Comparison of ENCODE assay signal across 20 mouse cellular contexts in genomic region chr11:51822736-51823135, GRCm38 (mm10). TPM values are rescaled to one million over a fixed set of nuclear protein-coding genes. Genes with fewer than 3 reads are reported as not detected.
A peak's percentile ranks its signal among the peaks of the same experiment; 100 is the strongest.
DNase-seq lines count a peak whose midpoint lies in the region; ATAC-seq lines count a peak whose summit lies in the region.
"Had no signal": no experiment of that assay in that cellular context is flagged by ENCODE, and none has a peak within 500 bp of the region (broad histone marks: within the 10 kb centered on the region; RNA-seq: fewer than 3 reads in every experiment).

No protein-coding gene starts in this region.

- no peak for DNase-seq in heart, postnatal 4 days
- peak; percentile 85 for DNase-seq in midbrain, embryonic 11.5 days (ENCODE audit: low spot score, missing footprints)
- no peak for DNase-seq in midbrain, embryonic 14.5 days
- no peak for DNase-seq in gastrocnemius, adult 8-10 months (ENCODE audit: low spot score in 2 of 2)
- DNase-seq: adrenal gland, postnatal 10 days; cerebellum, adult 18-20 months; cerebellum, postnatal 36 days; gastrocnemius, postnatal 14 days; kidney, adult 2 months; kidney, postnatal 25 days; layer of hippocampus, adult 9-11 months; retina, postnatal 1 day; right cerebral cortex, postnatal 4 days; thymus, postnatal 36 days had no signal

- H3K9ac ChIP-seq in heart, embryonic 12.5 days = 0 out of 2 replicates have a peak overlapping the region, but pooled peaks have one; percentile 11
- no peak overlapping the region for H3K9ac ChIP-seq in midbrain, embryonic 11.5 days (ENCODE audit: low read length)
- no peak overlapping the region for H3K9ac ChIP-seq in midbrain, embryonic 14.5 days (replicated peaks; ENCODE audit: low read length)
- H3K9ac ChIP-seq: limb, embryonic 13.5 days had no signal

- H3K27me3 ChIP-seq in heart, embryonic 12.5 days (replicated peaks) = no peaks in the 10 kb centered on the region
- no peaks in the 10 kb centered on the region for H3K27me3 ChIP-seq in midbrain, embryonic 11.5 days (ENCODE audit: control insufficient read depth, insufficient read depth, low read length)
- no peaks in the 10 kb centered on the region for H3K27me3 ChIP-seq in midbrain, embryonic 14.5 days (ENCODE audit: control insufficient read depth, insufficient read depth, low read length)
- H3K27me3 ChIP-seq: limb, embryonic 13.5 days had no signal

- peaks cover 5% of the 10 kb centered on the region; the same call in 1 of the 2 replicates for H3K4me1 ChIP-seq in heart, embryonic 12.5 days (replicated peaks)
- peaks cover 9% of the 10 kb centered on the region; the same call in 1 of the 2 replicates for H3K4me1 ChIP-seq in midbrain, embryonic 11.5 days (ENCODE audit: control insufficient read depth, insufficient read depth, low read length)
- H3K4me1 ChIP-seq in midbrain, embryonic 14.5 days (ENCODE audit: control insufficient read depth, insufficient read depth, low read length) = peaks cover 5% of the 10 kb centered on the region; the same call in 1 of the 2 replicates
- H3K4me1 ChIP-seq: limb, embryonic 13.5 days had no signal

- no peak overlapping the region for H3K4me3 ChIP-seq in heart, embryonic 12.5 days
- no peak overlapping the region for H3K4me3 ChIP-seq in midbrain, embryonic 11.5 days (ENCODE audit: low read depth, low read length)
- no peak overlapping the region for H3K4me3 ChIP-seq in midbrain, embryonic 14.5 days (replicated peaks; ENCODE audit: low read depth, low read length)
- H3K4me3 ChIP-seq: limb, embryonic 13.5 days had no signal

- WGBS in heart, embryonic 12.5 days = 26% methylated on average over 4 of the region's 4 CpGs
- WGBS in midbrain, embryonic 11.5 days = 18% methylated on average over 4 of the region's 4 CpGs
- 26% methylated on average over 4 of the region's 4 CpGs for WGBS in midbrain, embryonic 14.5 days

- H3K4me2 ChIP-seq in heart, embryonic 12.5 days = no peak overlapping the region
- H3K4me2 ChIP-seq in midbrain, embryonic 11.5 days = no peak overlapping the region
- H3K4me2 ChIP-seq in midbrain, embryonic 14.5 days (ENCODE audit: low read length) = no peak overlapping the region
- H3K4me2 ChIP-seq: heart, embryonic 11.5 days; limb, embryonic 13.5 days had no signal

- no peak for ATAC-seq in heart, embryonic 12.5 days (ENCODE audit: insufficient number of reproducible peaks, low FRiP score)
- no peak for ATAC-seq in midbrain, embryonic 11.5 days (ENCODE audit: low FRiP score)
- ATAC-seq in midbrain, embryonic 14.5 days (ENCODE audit: low FRiP score, low TSS enrichment) = no peak
- peak; percentile 41 for ATAC-seq in erythroblast, adult 5-6 weeks (replicated peaks; ENCODE audit: low FRiP score, poor library complexity, severe bottlenecking)
- no peak for ATAC-seq in cerebellum, adult (ENCODE audit: insufficient number of reproducible peaks, low FRiP score, low TSS enrichment)

- H3K9me3 ChIP-seq in heart, embryonic 12.5 days (replicated peaks) = no peaks in the 10 kb centered on the region
- no peaks in the 10 kb centered on the region for H3K9me3 ChIP-seq in midbrain, embryonic 11.5 days (ENCODE audit: control insufficient read depth, low read length)
- H3K9me3 ChIP-seq in midbrain, embryonic 14.5 days (ENCODE audit: control insufficient read depth, low read length) = no peaks in the 10 kb centered on the region
- H3K9me3 ChIP-seq: G1E; limb, embryonic 13.5 days had no signal

- no peak overlapping the region for H3K27ac ChIP-seq in heart, embryonic 12.5 days (ENCODE audit: poor library complexity, severe bottlenecking)
- no peak overlapping the region for H3K27ac ChIP-seq in midbrain, embryonic 11.5 days (ENCODE audit: low read depth, low read length)
- H3K27ac ChIP-seq in midbrain, embryonic 14.5 days (replicated peaks; ENCODE audit: low read depth, low read length) = no peak overlapping the region
- H3K27ac ChIP-seq: limb, embryonic 13.5 days had no signal

- H3K36me3 ChIP-seq in heart, embryonic 12.5 days = no peaks in the 10 kb centered on the region
- H3K36me3 ChIP-seq in midbrain, embryonic 11.5 days (ENCODE audit: control insufficient read depth, insufficient read depth, low read length) = no peaks in the 10 kb centered on the region
- no peaks in the 10 kb centered on the region for H3K36me3 ChIP-seq in midbrain, embryonic 14.5 days (ENCODE audit: control insufficient read depth, insufficient read depth, low read length)

RNA-seq across cellular contexts. Expression of gene Jade2, which starts 34.7 kb away (rescaled TPM):
- polyA plus RNA-seq in heart, embryonic 12.5 days (2016; fragmentation: Nextera tagmentation; extraction: Ambion mirVana) = 0.57 and 0.81 TPM in 2 replicates
- total RNA-seq in heart, postnatal 4 days (2021) = 1 to 10 TPM; 2.7 to 3.0 TPM
- polyA plus RNA-seq in midbrain, embryonic 11.5 days (2014; fragmentation: Nextera tagmentation; extraction: Ambion mirVana) = 0.20 and 0.22 TPM in 2 replicates
- 0.28 and 0.30 TPM in 2 replicates for polyA plus RNA-seq in midbrain, embryonic 14.5 days (2014; fragmentation: Nextera tagmentation; extraction: Ambion mirVana)
- total RNA-seq in erythroblast, adult 5-6 weeks (2015; ENCODE audit: low replicate concordance) = 1.7 and 3.8 TPM in 2 replicates
- 2.4 and 2.6 TPM in 2 replicates for total RNA-seq in erythroblast, adult 5-6 weeks (2017; ENCODE audit: low replicate concordance)
- total RNA-seq in gastrocnemius, adult 8-10 months (2022) = 10 to 100 TPM in 1 of 4 experiments, 1 to 10 TPM in 3; 4.4 to 10.0 (median 9.1) TPM

RNA-seq across cellular contexts. Expression of gene Sar1b, which starts 59.2 kb away (rescaled TPM):
- 123 and 127 TPM in 2 replicates for polyA plus RNA-seq in heart, embryonic 12.5 days (2016; fragmentation: Nextera tagmentation; extraction: Ambion mirVana)
- 10 to 100 TPM; 93.6 to 95.8 TPM for total RNA-seq in heart, postnatal 4 days (2021)
- 128 and 141 TPM in 2 replicates for polyA plus RNA-seq in midbrain, embryonic 11.5 days (2014; fragmentation: Nextera tagmentation; extraction: Ambion mirVana)
- 188 and 211 TPM in 2 replicates for polyA plus RNA-seq in midbrain, embryonic 14.5 days (2014; fragmentation: Nextera tagmentation; extraction: Ambion mirVana)
- total RNA-seq in erythroblast, adult 5-6 weeks (2015; ENCODE audit: low replicate concordance) = 46.6 and 58.4 TPM in 2 replicates
- total RNA-seq in erythroblast, adult 5-6 weeks (2017; ENCODE audit: low replicate concordance) = 10.6 and 21.3 TPM in 2 replicates
- total RNA-seq in gastrocnemius, adult 8-10 months (2022) = 100 to 1,000 TPM; 497 to 597 (median 580) TPM

RNA-seq across cellular contexts. Expression of gene Sec24a, which starts 59.3 kb away (rescaled TPM):
- polyA plus RNA-seq in heart, embryonic 12.5 days (2016; fragmentation: Nextera tagmentation; extraction: Ambion mirVana) = 14.6 and 15.2 TPM in 2 replicates
- 10 to 100 TPM; 23.0 to 23.7 TPM for total RNA-seq in heart, postnatal 4 days (2021)
- 13.0 and 14.5 TPM in 2 replicates for polyA plus RNA-seq in midbrain, embryonic 11.5 days (2014; fragmentation: Nextera tagmentation; extraction: Ambion mirVana)
- 15.0 and 16.9 TPM in 2 replicates for polyA plus RNA-seq in midbrain, embryonic 14.5 days (2014; fragmentation: Nextera tagmentation; extraction: Ambion mirVana)
- 4.2 and 7.3 TPM in 2 replicates for total RNA-seq in erythroblast, adult 5-6 weeks (2015; ENCODE audit: low replicate concordance)
- 2.0 and 2.6 TPM in 2 replicates for total RNA-seq in erythroblast, adult 5-6 weeks (2017; ENCODE audit: low replicate concordance)
- 10 to 100 TPM; 34.7 to 51.4 (median 36.2) TPM for total RNA-seq in gastrocnemius, adult 8-10 months (2022)

Comparison
In these comparisons a context has a peak if more than half of its experiments do, and no peak if none do; other contexts are left out.
1. RNA of gene Sar1b, which starts 59.2 kb away (total RNA-seq): 497 to 597 TPM in gastrocnemius, adult 8-10 months; 93.6 to 95.8 TPM in heart, postnatal 4 days and 10.6 to 58.4 TPM in erythroblast, adult 5-6 weeks; every median in the first group is over 4 times any median in the second.